Mouse (Mus musculus) hindbrain, postnatal 0 days (tissue): ENCODE measurements around the gene Gm47995. TPM values are rescaled to one million over a fixed set of nuclear protein-coding genes. Genes with fewer than 3 reads are reported as not detected.
"Not testable (repeated sequence)": the region's sequence is repeated elsewhere in the genome, so short reads cannot be mapped to it uniquely, and the experiment has no call there.

ENCODE experiments used
- ATAC-seq: fragments of 200-750 bp; cut with Nextera tagmentation; 2 replicates; pipeline ENCODE4 v1.8.0; 2017; ENCODE audit warnings: mild to moderate bottlenecking, moderate TSS enrichment, moderate library complexity
- DNase-seq: peaks from one replicate; pipeline ENCODE4 v3.0.0-alpha.2; 2015; ENCODE audit warnings: low spot score
- H3K27ac ChIP-seq: fragments of 300-500 bp; sonication (generic); 2 replicates; pipeline ENCODE4 v1.5.1; 2014; ENCODE audit warnings: mild to moderate bottlenecking
- H3K27me3 ChIP-seq: fragments of 300-500 bp; sonication (generic); 2 replicates; pipeline ENCODE4 v1.6.1; 2014; ENCODE audit warnings: low read length, mixed read lengths; ENCODE audit not compliant: insufficient read depth
- H3K36me3 ChIP-seq: fragments of 300-500 bp; sonication (generic); 2 replicates; pipeline ENCODE4 v1.6.1; 2014; ENCODE audit warnings: low read length, mixed read lengths; ENCODE audit not compliant: insufficient read depth
- H3K4me1 ChIP-seq: fragments of 300-500 bp; sonication (generic); 2 replicates; pipeline ENCODE4 v1.6.1; 2014; ENCODE audit warnings: antibody characterized with exemption, low read length, mixed read lengths; ENCODE audit not compliant: insufficient read depth
- H3K4me2 ChIP-seq: fragments of 300-500 bp; sonication (generic); 2 replicates; pipeline ENCODE4 v1.6.1; 2014; ENCODE audit warnings: low read depth, mild to moderate bottlenecking, low read length, moderate library complexity, mixed read lengths
- H3K4me3 ChIP-seq: fragments of 300-500 bp; sonication (generic); 2 replicates; pipeline ENCODE4 v1.5.1; 2014; ENCODE audit warnings: low read length
- H3K9ac ChIP-seq: fragments of 300-500 bp; sonication (generic); replicated peaks from 2 replicates; pipeline ENCODE4 v1.6.1; 2014; ENCODE audit warnings: mild to moderate bottlenecking, low read length, moderate library complexity, mixed read lengths
- H3K9me3 ChIP-seq: fragments of 300-500 bp; sonication (generic); 2 replicates; pipeline ENCODE4 v1.6.1; 2016; ENCODE audit warnings: low read length, mixed read lengths
- CTCF ChIP-seq: IDR thresholded peaks from 2 replicates; pipeline ENCODE4 v1.5.1; 2016; ENCODE audit warnings: antibody characterized with exemption, control low read depth, low read depth
- WGBS: fragments of 180-500 bp; shearing (Covaris S2); extraction: QIAGEN DNeasy Blood & Tissue Kit; methylation state at CpG from one replicate; pipeline ENCODE4 v1.1.7; 2014; 5-methylcytosine and 5-hydroxymethylcytosine counted together
- polyA plus RNA-seq: library from polyadenylated mRNA; unstranded; fragments of >200 nt; fragmentation: Nextera tagmentation; extraction: Ambion mirVana; gene quantifications from 2 replicates; pipeline ENCODE4 v1.2.1, GENCODE M21; 2015
- total RNA-seq: library from RNA; depleted of rRNA; stranded (reverse); fragments of >200 nt; gene quantifications from 2 replicates; pipeline ENCODE4 v1.2.3, GENCODE M21; 2014

Gm47995 gene
- total and polyA plus RNA-seq, 2 experiments from 2014 or later = not detected

GRCm38 (mm10) chr1:151209824-151210355 lies 11.6 kb downstream of the Gm47995 start, which contains the start of gene Gm47996:
Gene Gm47996, plus strand, starts transcription at chr1:151210131.
- not testable (repeated sequence) for H3K4me2 ChIP-seq, H3K9me3 ChIP-seq, H3K4me1 ChIP-seq, H3K9ac ChIP-seq, ATAC-seq, DNase-seq, H3K36me3 ChIP-seq, H3K27ac ChIP-seq, H3K4me3 ChIP-seq, H3K27me3 ChIP-seq
- 94% methylated on average over 4 of the region's 8 CpGs for WGBS

- H3K27me3 ChIP-seq, H3K27ac ChIP-seq, H3K36me3 ChIP-seq, H3K4me3 ChIP-seq, ATAC-seq, DNase-seq, H3K4me1 ChIP-seq, H3K9me3 ChIP-seq, H3K4me2 ChIP-seq, H3K9ac ChIP-seq: not testable (repeated sequence)
- 97% methylated on average over 5 of the region's 5 CpGs for WGBS
Measured at GRCm38 (mm10) chr1:151211666-151212065, 13.4 kb downstream of the Gm47995 start.

- no peak for TF ChIP-seq CTCF
- H3K4me3 ChIP-seq = no peak overlapping the region
- no peak for DNase-seq
- 75% methylated on average over 2 of the region's 2 CpGs for WGBS
- H3K9me3 ChIP-seq = no peaks in the 10 kb centered on the region
- H3K27me3 ChIP-seq = no peaks in the 10 kb centered on the region
- H3K4me1 ChIP-seq = no peaks in the 10 kb centered on the region
- no peak overlapping the region for H3K9ac ChIP-seq
- H3K4me2 ChIP-seq = no peak overlapping the region
- H3K36me3 ChIP-seq = no peaks in the 10 kb centered on the region
- H3K27ac ChIP-seq = no peak overlapping the region
- no peak for ATAC-seq
Measured at GRCm38 (mm10) chr1:151214862-151215261, 16.6 kb downstream of the Gm47995 start.

- ATAC-seq = no peak
- TF ChIP-seq CTCF = no peak
- no peak overlapping the region for H3K9ac ChIP-seq
- H3K4me2 ChIP-seq = no peak overlapping the region
- no peak for DNase-seq
- WGBS = 90% methylated on average over 1 of the region's 1 CpGs
- H3K27ac ChIP-seq = no peak overlapping the region
- no peaks in the 10 kb centered on the region for H3K4me1 ChIP-seq
- H3K27me3 ChIP-seq = no peaks in the 10 kb centered on the region
- H3K4me3 ChIP-seq = no peak overlapping the region
- H3K9me3 ChIP-seq = no peaks in the 10 kb centered on the region
- H3K36me3 ChIP-seq = no peaks in the 10 kb centered on the region
Measured at GRCm38 (mm10) chr1:151215985-151216384, 17.7 kb downstream of the Gm47995 start.

GRCm38 (mm10) chr1:151216417-151216816 lies 18.2 kb downstream of the Gm47995 start:
- WGBS = 73% methylated on average over 3 of the region's 3 CpGs
- no peak for TF ChIP-seq CTCF
- Histone ChIP-seq H3K4me2 (no peak overlapping the region), H3K9ac (no peak overlapping the region), H3K36me3 (no peaks in the 10 kb centered on the region), H3K9me3 (no peaks in the 10 kb centered on the region), H3K4me3 (no peak overlapping the region), H3K4me1 (no peaks in the 10 kb centered on the region), H3K27ac (no peak overlapping the region), H3K27me3 (no peaks in the 10 kb centered on the region)
- no peak for ATAC-seq
- DNase-seq = no peak

GRCm38 (mm10) chr1:151219045-151219444 lies 20.8 kb downstream of the Gm47995 start:
- no peaks in the 10 kb centered on the region for H3K27me3 ChIP-seq
- ATAC-seq (no peak), DNase-seq (no peak)
- H3K4me3 ChIP-seq = no peak overlapping the region
- H3K4me1 ChIP-seq = no peaks in the 10 kb centered on the region
- H3K9ac ChIP-seq = no peak overlapping the region
- no peak overlapping the region for H3K4me2 ChIP-seq
- no peaks in the 10 kb centered on the region for H3K36me3 ChIP-seq
- no peak for TF ChIP-seq CTCF
- no peak overlapping the region for H3K27ac ChIP-seq
- H3K9me3 ChIP-seq = no peaks in the 10 kb centered on the region
- 88% methylated on average over 5 of the region's 5 CpGs for WGBS

- H3K4me2 ChIP-seq = no peak overlapping the region
- TF ChIP-seq CTCF = no peak
- no peaks in the 10 kb centered on the region for H3K4me1 ChIP-seq
- H3K27ac ChIP-seq = no peak overlapping the region
- DNase-seq (no peak), ATAC-seq (no peak)
- no peak overlapping the region for H3K4me3 ChIP-seq
- H3K9ac ChIP-seq = no peak overlapping the region
- no peaks in the 10 kb centered on the region for H3K27me3 ChIP-seq
- H3K9me3 ChIP-seq = no peaks in the 10 kb centered on the region
- WGBS = 68% methylated on average over 7 of the region's 7 CpGs
- H3K36me3 ChIP-seq = no peaks in the 10 kb centered on the region
Measured at GRCm38 (mm10) chr1:151220098-151220497, 21.9 kb downstream of the Gm47995 start.
